Mouse (Mus musculus) thymus, postnatal 14 days (tissue): Measurements from ENCODE around the gene Gm42715.
"Not testable (repeated sequence)": the region's sequence is repeated elsewhere in the genome, so short reads cannot be mapped to it uniquely, and the experiment has no call there.

Experiments used
- DNase-seq: peaks from one replicate; pipeline ENCODE4 v3.0.0; 2021

The Gm42715 gene

DNA sequence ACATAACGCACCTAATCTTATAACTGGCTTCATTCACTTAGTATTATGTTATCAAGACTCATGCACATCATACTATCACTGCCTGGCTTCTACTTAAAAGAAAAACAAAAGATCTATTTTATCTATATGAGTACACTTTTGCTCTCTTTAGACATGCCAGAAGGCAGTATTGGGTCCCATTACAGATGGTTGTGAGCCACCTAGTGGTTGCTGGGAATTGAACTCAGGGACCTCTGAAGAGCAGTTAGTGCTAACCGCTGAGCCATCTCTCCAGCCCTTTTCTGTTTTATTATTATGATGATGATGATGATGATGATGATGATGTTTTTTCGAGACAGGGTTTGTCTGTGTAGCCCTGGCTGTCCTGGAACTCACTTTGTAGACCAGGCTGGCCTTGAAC lies 21.0 kb upstream of the Gm42715 start:
- DNase-seq = peak; percentile 76

- DNase-seq = no peak
Observed at GRCm38 (mm10) chr7:127508291-127508690, 11.1 kb upstream of the Gm42715 start.

- not testable (repeated sequence) for DNase-seq
Observed at GRCm38 (mm10) chr7:127509830-127510229, 9.6 kb upstream of the Gm42715 start.

GRCm38 (mm10) chr7:127511241-127511640 lies 8.1 kb upstream of the Gm42715 start:
- DNase-seq = no peak

DNA sequence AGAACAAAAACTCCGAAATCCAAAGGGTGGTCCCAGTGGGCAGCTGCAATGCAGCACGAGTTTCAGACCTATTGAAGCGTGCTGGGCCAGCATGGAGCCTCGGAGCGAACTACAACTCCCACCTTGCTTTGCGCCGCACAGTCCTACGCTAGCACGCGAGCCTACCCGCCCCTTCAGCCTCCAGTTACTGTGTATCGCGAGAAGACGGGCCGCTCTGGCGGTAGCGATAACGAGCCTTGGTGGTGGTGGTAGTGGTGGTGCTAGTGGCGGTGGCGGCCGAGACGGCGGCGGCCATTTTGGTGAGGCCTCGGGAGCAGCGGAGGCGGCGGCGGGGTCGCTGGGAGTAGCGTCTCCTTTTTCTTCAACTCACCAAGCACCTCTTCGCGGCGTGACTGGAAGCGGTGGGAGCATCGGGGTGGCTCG lies 7.6 kb upstream of the Gm42715 start, which contains the start of gene Srcap:
Gene Srcap (plus strand): TSS at position 176 of the 423 bp plus-strand sequence.
- DNase-seq = peak; percentile 97

GRCm38 (mm10) chr7:127512231-127513015 lies 7.0 kb upstream of the Gm42715 start:
- DNase-seq = peak; percentile 98

DNA sequence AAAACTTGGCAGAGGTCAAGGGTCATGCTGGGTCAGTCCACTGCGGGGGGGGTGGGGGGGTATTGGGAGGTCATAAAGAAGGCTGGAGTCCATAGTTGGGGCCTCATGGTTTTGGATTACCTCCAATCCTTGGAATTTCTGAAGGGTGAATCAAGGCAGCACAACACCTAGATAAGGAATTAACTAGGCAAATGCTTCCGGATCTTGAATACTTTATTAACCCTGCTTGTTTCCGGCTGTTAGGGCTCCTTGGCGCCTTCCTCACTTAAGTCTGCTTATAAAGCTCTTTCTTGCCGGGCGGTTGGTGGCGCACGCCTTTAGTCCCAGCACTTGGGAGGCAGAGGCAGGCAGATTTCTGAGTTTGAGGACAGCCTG lies 6.4 kb upstream of the Gm42715 start:
- DNase-seq = peak; percentile 26

DNA sequence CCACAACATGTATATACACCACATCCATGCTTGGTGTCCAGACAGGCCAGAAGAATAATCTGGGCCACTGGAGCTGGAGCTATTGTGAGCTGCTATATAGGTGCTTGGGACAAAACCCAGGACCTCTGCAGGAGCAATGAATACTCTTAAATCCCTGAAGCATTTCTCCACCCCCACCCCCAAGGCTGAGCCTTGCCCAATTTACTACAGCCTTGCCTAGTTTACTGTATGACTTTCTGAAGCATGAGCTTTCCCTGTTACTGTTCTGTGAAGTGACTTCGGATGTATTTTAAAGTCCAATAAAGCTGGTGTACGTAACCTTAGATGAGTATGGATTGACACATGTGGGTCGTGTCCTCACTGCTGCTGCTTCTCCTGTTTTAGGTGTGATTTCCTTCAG lies 5.6 kb upstream of the Gm42715 start:
- no peak for DNase-seq

DNA sequence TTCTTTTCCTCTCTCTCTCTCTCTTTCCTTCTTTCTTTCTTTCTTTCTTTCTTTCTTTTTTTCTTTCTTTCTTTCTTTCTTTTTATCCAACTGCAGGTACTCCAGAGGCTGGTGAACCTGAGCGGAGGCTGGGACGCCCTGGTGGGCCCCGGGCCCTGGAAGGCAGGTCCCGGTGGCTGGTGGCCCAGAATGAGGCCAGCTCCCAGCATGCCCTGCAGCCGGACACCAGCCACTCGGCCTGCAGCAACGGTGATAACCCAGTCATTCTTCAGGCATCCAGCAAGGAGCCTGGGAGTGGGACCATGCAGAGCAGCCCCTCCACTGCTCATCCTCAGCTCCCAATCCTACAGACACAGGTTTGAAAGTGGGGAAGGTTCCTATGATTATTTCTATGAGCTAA lies 3.5 kb upstream of the Gm42715 start:
- DNase-seq = no peak

GRCm38 (mm10) chr7:127516344-127516743 lies 3.0 kb upstream of the Gm42715 start:
- DNase-seq = no peak

DNA sequence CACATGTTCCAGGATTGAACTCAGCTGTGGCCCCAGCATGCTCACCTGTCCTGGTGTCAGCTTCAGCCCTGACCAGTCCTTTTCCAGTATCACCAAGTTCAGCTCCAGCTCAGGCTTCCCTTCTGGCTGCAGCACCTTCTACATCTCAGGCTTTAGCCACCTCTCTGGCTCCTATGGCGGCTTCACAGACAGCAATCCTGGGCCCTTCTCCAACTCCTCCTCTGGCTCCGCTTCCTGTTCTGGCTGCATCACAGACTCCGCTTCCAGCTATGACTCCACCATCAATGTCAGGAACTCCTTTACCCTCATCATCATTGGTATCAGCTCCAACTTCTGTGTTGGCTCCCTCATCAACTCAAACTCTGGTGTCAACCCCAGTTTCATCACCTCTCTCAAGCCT lies 22.3 kb downstream of the Gm42715 start:
- DNase-seq = no peak

DNA sequence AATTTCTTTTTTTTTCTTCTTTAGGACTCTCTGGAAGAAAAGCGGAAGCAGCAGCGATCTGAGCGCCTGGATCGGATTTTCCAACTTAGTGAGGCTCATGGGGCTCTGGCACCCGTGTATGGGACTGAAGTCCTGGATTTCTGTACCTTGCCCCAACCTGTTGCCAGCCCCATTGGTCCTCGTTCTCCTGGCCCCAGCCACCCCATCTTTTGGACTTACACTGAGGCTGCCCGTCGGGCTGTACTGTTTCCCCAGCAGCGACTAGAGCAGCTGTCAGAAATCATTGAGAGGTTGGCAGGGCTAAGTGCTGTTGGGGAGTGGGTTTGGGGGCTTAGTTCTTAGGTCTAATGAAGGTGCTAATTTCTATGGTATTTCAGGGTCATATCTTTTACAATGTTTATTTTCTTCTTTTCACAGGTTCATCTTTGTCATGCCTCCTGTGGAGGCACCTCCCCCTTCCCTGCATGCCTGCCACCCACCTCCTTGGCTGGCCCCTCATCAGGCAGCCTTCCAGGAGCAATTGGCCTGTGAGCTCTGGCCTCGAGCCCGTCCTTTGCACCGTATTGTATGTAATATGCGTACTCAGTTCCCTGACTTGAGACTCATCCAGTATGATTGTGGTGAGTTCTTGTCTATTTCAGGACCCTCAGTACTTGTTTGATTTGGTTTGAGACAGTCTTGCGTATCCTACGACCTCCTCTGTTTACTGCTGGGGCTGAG lies 29.9 kb downstream of the Gm42715 start:
- no peak for DNase-seq

- no peak for DNase-seq
Observed at GRCm38 (mm10) chr7:127551558-127551957, 32.2 kb downstream of the Gm42715 start.

- DNase-seq = no peak
Observed at GRCm38 (mm10) chr7:127560580-127560979, 41.2 kb downstream of the Gm42715 start.

GRCm38 (mm10) chr7:127561340-127561858 lies 42.0 kb downstream of the Gm42715 start, which contains the start of gene Tmem265:
Gene Tmem265 (plus strand): TSS chr7:127561390.
- DNase-seq = no peak

GRCm38 (mm10) chr7:127564381-127565150 lies 45.2 kb downstream of the Gm42715 start:
- no peak for DNase-seq

DNA sequence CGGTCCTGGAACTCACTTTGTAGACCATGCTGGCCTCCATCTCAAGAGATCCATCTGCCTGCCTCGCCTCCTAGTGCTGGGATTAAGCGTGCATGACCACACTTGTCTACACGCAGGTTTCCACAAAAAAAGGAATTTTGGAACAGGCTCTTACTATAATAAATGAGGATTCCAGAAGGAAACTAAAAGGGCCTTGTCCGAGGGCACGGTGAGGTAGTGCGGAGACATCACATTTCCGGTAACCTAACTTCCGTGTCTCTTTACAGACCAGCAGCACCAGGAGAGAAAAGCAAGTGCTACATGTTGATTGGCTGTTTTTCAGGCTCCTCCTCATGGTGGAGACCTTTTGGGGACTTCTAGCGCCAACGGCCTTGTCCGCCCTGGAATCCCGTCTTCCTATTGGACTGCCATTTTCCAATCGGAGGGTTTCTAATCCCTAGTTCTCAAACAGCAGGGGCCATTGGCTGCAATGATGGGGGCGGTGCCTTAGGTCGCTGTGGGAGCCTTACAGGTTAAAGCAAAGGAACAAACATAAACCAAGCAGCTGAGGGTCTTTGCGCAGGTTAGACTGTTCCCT lies 53.6 kb downstream of the Gm42715 start, which contains the start of gene Phkg2:
Gene Phkg2 (plus strand): TSS at position 446 of the 577 bp plus-strand sequence.
- DNase-seq = peak; percentile 90

DNA sequence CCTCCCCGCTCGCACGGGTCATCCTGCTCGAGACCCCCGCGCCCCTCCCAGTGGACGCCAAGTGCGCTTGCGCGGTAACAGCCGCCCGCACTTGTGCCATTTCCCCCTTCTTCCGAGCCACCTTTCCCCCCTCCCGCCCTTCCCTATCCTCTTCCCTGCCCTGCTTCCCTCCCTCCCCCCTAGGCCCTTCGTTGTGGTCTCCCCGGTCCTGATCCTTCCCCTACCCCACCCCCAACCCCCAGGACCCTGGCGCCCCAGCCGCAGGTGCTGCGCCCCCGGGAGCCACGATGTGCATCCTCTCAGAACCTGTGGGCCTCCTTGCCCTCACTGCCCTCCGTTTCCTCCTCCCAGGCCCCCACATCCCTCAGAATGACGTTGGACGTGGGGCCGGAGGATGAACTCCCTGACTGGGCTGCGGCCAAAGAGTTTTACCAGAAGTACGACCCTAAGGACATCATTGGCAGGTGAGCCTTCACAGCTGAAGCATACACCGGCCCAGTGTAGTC lies 54.2 kb downstream of the Gm42715 start:
- peak; percentile 52 for DNase-seq

- no peak for DNase-seq
Observed at GRCm38 (mm10) chr7:127574115-127574514, 54.7 kb downstream of the Gm42715 start.

- DNase-seq = no peak
Observed at GRCm38 (mm10) chr7:127583260-127583659, 63.9 kb downstream of the Gm42715 start.

DNA sequence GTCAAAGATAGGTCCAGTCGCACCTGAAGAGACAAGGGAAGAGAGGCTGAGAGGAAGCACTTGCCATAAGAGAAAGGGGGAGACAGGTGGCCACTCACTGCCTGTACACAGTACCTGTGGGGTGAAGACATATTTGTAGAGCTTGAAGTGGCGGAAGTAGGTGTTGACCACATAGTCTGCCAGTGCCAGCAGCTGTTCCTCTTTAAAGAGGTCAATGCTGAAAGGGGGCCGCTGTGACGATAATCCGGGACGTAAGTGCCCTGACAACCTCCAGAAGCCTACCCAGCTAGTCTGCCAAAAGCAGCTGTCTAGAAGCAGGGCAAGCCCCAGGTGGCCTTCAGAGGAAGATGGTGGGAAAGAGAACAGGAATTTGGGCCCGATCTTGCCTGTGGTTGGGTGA lies 65.6 kb downstream of the Gm42715 start:
- DNase-seq = no peak

GRCm38 (mm10) chr7:127586149-127586548 lies 66.8 kb downstream of the Gm42715 start:
- no peak for DNase-seq
